Mouse (Mus musculus): ENCODE data around the gene Rab9. TPM values are rescaled to one million over a fixed set of nuclear protein-coding genes. Genes with fewer than 3 reads are reported as not detected.

Gene Rab9
- polyA plus RNA-seq, 1 experiment from 2014 or later = 46.2 TPM

DNA sequence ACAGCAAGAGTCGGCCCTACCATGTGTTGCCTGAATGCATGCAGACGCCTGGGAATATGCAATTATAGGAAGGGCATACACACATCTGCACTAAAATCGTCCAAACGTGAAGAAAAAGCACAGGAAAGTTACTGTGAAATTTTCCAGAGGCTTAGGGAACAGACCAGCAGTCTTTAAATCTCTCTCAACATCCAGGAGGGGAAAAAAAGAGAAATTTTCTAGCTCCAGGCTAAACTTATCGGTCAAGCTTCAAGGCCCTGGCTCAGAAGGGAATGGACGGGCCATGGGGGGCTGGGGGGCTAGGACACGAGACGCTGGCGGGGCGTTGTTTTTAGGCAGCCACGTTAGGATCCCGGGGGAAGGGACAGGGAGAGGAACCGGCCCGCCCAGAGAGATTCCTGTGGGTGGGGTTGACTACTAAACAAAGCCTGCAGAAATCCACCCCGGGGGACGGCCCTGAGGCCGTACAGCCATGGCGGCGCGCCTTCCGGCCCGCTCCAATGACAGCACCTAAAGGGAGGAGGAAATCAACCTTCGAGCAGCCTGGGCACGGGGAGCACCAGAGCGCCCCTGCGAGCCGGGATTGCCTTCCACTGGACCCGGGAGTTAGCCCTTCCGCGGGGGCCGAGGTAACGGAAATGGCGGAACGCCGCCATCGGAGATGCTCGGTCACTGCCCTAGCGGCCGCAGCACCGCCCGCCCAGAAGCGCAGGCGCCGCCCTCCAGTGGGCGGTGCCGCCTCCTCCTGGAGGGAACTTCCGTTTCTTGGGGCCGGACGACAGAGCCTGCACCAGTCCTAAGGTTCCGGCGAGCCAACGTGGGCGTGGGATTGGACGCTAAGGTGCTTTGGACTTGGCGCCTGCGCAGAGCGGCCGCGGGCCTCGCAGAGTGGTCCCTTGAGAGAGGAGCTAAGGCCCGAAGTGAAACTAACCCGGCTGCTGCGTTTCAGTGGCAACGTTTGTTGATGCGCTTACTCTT, 30.4 kb upstream of the Rab9 start:
- no peaks in the 10 kb centered on the region for H3K9me3 ChIP-seq (ENCODE audit: low read length)
- H3K4me3 ChIP-seq (ENCODE audit: low read length) = peak overlapping the region; percentile 63
- H3K4me1 ChIP-seq (ENCODE audit: insufficient read depth, low read length) = 0 out of 2 replicates have a peak, but pooled peaks cover 3% of the 10 kb centered on the region
- peak overlapping the region; percentile 79 for H3K9ac ChIP-seq (replicated peaks; ENCODE audit: low read length)
- no peaks in the 10 kb centered on the region for H3K36me3 ChIP-seq (ENCODE audit: insufficient read depth, low read length)
- WGBS = 26% methylated on average over 61 of the region's 65 CpGs
- peak overlapping the region; percentile 53 for H3K4me2 ChIP-seq (replicated peaks; ENCODE audit: low read depth, low read length)
- H3K27ac ChIP-seq (ENCODE audit: low read length) = peak overlapping the region; percentile 99
- ATAC-seq (ENCODE audit: low FRiP score, low TSS enrichment) = peak; percentile 99
- peaks cover 3% of the 10 kb centered on the region; the same call in 1 of the 2 replicates for H3K27me3 ChIP-seq (ENCODE audit: insufficient read depth, low read length)

DNA sequence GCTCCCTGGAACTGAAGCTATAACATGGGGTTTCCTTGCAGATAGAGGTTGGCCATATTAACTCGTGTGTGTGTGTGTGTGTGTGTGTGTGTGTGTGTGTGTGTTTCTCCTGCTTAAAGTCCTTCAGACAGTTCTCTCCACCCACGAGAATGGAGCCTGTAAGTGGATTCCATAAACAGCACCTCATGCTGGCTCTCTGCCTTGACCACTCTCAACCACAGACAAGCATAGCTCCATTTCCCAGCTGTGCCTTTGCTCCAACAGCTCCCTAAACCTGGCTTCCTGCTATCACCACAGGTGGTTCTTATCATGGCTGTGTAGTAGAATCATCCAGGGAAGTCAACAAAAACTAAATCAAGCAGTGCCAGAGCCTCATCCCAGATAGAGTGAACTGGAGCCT, 24.8 kb upstream of the Rab9 start:
- WGBS = 52% methylated on average over 2 of the region's 2 CpGs
- Histone ChIP-seq H3K4me1 (ENCODE audit: insufficient read depth, low read length) (no peaks in the 10 kb centered on the region), H3K27ac (ENCODE audit: low read length) (no peak overlapping the region), H3K4me3 (ENCODE audit: low read length) (no peak overlapping the region), H3K36me3 (ENCODE audit: insufficient read depth, low read length) (0 out of 2 replicates have a peak, but pooled peaks cover 4% of the 10 kb centered on the region), H3K9me3 (ENCODE audit: low read length) (no peaks in the 10 kb centered on the region), H3K27me3 (ENCODE audit: insufficient read depth, low read length) (peaks cover 7% of the 10 kb centered on the region; the same call in 1 of the 2 replicates), H3K4me2 (replicated peaks; ENCODE audit: low read depth, low read length) (no peak overlapping the region), H3K9ac (replicated peaks; ENCODE audit: low read length) (no peak overlapping the region)
- no peak for ATAC-seq (ENCODE audit: low FRiP score, low TSS enrichment)

DNA sequence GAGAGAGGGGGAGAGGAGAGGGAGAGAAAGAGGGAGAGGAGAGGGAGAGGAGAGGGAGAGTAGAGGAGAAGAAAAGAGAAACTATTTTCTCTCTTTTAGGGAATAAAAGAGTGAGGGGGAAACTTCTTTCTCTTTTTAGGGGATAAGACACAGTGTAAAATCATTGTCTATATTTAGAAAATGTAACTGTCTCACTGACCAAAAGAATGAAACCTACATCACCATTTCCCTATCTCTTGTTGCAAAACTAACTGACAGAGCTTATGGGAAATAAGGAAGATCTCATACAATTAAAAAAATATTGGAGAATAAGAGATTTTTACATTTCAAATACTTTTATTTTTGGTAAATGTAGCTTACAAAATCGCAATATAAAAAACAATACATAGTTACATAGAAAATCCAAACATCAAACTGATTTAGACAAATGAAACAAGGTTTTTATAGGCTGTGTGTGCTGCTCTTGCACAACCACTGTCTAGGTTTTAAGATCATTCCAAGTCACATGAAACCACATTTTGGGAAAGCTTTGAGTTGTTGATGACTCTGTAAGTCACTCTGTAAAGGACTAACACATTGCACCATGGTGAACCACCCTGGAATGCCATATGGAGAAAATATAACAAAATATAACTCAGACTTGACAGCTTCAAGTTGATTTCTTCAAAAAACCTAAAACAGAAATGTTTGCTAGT, 20.0 kb upstream of the Rab9 start:
- Histone ChIP-seq H3K27ac (ENCODE audit: low read length) (no peak overlapping the region), H3K9me3 (ENCODE audit: low read length) (no peaks in the 10 kb centered on the region), H3K4me2 (replicated peaks; ENCODE audit: low read depth, low read length) (no peak overlapping the region), H3K36me3 (ENCODE audit: insufficient read depth, low read length) (0 out of 2 replicates have a peak, but pooled peaks cover 4% of the 10 kb centered on the region), H3K4me3 (ENCODE audit: low read length) (no peak overlapping the region), H3K4me1 (ENCODE audit: insufficient read depth, low read length) (no peaks in the 10 kb centered on the region), H3K9ac (replicated peaks; ENCODE audit: low read length) (no peak overlapping the region), H3K27me3 (ENCODE audit: insufficient read depth, low read length) (0 out of 2 replicates have a peak, but pooled peaks cover 4% of the 10 kb centered on the region)
- WGBS = 67% methylated on average over 1 of the region's 1 CpGs
- ATAC-seq (ENCODE audit: low FRiP score, low TSS enrichment) = no peak

DNA sequence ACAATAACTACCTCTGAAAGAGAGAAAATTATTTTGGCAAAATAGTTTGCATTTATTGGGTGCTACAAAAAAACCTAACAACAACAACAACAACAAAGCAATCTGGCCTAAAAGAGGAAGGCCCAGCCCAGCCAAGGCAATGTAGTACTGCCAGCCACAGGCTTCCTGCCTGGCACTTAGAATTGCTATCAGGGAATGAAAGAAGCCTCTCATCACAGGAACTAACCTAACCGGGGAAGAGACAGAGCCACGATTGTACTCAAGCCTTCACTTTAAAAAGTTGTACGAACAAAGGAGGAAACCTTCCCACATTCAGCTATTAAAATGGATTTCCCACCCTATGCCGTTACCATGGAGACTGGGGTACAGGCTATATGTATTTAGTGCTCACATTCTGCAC, 18.1 kb upstream of the Rab9 start:
- H3K4me2 ChIP-seq (replicated peaks; ENCODE audit: low read depth, low read length) = no peak overlapping the region
- H3K9me3 ChIP-seq (ENCODE audit: low read length) = no peaks in the 10 kb centered on the region
- H3K27me3 ChIP-seq (ENCODE audit: insufficient read depth, low read length) = 0 out of 2 replicates have a peak, but pooled peaks cover 4% of the 10 kb centered on the region
- H3K27ac ChIP-seq (ENCODE audit: low read length) = no peak overlapping the region
- H3K36me3 ChIP-seq (ENCODE audit: insufficient read depth, low read length) = no peaks in the 10 kb centered on the region
- H3K9ac ChIP-seq (replicated peaks; ENCODE audit: low read length) = no peak overlapping the region
- ATAC-seq (ENCODE audit: low FRiP score, low TSS enrichment) = no peak
- no peak overlapping the region for H3K4me3 ChIP-seq (ENCODE audit: low read length)
- 71% methylated on average over 4 of the region's 4 CpGs for WGBS
- no peaks in the 10 kb centered on the region for H3K4me1 ChIP-seq (ENCODE audit: insufficient read depth, low read length)

DNA sequence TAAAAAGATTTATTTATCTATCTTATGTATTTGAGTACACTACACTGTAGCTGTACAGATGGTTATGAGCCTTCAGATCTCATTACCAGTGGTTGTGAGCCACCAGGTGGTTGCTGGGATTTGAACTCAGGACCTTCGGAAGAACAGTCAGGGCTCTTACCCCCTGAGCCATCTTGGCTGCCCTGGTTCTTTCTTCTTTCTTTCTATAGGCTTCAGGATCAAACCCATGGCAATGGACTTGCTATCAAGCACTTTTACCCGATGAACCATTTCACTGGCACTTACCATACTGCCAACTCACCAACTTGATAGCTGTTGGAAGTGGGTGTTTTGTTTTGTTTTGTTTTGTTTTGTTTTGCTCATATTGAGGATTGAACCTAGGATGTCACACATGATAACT, 15.4 kb upstream of the Rab9 start:
- H3K4me1 ChIP-seq (ENCODE audit: insufficient read depth, low read length) = no peaks in the 10 kb centered on the region
- no peak for ATAC-seq (ENCODE audit: low FRiP score, low TSS enrichment)
- no peaks in the 10 kb centered on the region for H3K36me3 ChIP-seq (ENCODE audit: insufficient read depth, low read length)
- H3K4me2 ChIP-seq (replicated peaks; ENCODE audit: low read depth, low read length) = no peak overlapping the region
- no peak overlapping the region for H3K9ac ChIP-seq (replicated peaks; ENCODE audit: low read length)
- 93% methylated on average over 2 of the region's 2 CpGs for WGBS
- no peaks in the 10 kb centered on the region for H3K9me3 ChIP-seq (ENCODE audit: low read length)
- H3K4me3 ChIP-seq (ENCODE audit: low read length) = no peak overlapping the region
- no peak overlapping the region for H3K27ac ChIP-seq (ENCODE audit: low read length)
- H3K27me3 ChIP-seq (ENCODE audit: insufficient read depth, low read length) = no peaks in the 10 kb centered on the region

DNA sequence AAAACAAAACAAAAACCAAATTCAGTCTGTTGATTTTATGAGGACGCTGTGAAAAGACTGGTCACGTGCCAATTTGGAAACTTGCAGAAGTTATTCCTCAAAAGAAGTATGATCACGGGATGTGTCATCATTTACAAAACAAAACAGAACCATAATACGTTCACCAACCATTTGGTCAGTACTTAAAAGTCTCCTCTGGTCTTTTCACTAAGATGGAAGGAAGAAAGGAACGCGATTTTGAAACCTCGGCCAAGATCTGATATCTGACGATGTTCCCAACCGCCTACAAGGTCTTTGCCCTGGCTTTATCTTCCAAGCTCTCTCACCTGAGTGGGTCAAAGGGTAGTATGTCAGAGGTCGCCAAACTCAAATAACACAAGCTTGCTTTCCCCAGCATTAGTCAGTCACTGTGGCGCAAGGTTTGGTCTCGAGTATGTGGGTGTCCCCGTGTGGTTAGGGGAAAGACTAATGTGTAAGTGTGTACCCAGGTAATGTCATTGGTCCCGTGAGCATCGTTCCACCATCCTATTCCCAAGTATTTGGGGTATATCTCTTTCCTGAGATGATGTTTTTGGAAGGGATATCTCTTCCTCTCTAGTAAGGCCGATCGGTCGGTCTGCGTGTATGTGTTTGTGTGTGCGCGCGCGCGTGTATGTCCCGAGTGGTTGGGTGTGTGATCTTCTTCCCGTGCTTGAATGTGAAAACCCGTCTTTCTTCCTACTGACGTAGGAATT, 869 bp downstream of the Rab9 start:
- H3K27me3 ChIP-seq (ENCODE audit: insufficient read depth, low read length) = peaks cover 3% of the 10 kb centered on the region; the same call in 1 of the 2 replicates
- H3K4me3 ChIP-seq (ENCODE audit: low read length) = peak overlapping the region; percentile 66
- H3K9ac ChIP-seq (replicated peaks; ENCODE audit: low read length) = peak overlapping the region; percentile 81
- ATAC-seq (ENCODE audit: low FRiP score, low TSS enrichment) = peak; percentile 39; the same call in 1 of the 2 replicates
- WGBS = 28% methylated on average over 28 of the region's 28 CpGs
- H3K9me3 ChIP-seq (ENCODE audit: low read length) = no peaks in the 10 kb centered on the region
- H3K4me1 ChIP-seq (ENCODE audit: insufficient read depth, low read length) = no peaks in the 10 kb centered on the region; the same call in 1 of the 2 replicates
- peak overlapping the region; percentile 84 for H3K27ac ChIP-seq (ENCODE audit: low read length)
- H3K4me2 ChIP-seq (replicated peaks; ENCODE audit: low read depth, low read length) = peak overlapping the region; percentile 59
- H3K36me3 ChIP-seq (ENCODE audit: insufficient read depth, low read length) = no peaks in the 10 kb centered on the region

DNA sequence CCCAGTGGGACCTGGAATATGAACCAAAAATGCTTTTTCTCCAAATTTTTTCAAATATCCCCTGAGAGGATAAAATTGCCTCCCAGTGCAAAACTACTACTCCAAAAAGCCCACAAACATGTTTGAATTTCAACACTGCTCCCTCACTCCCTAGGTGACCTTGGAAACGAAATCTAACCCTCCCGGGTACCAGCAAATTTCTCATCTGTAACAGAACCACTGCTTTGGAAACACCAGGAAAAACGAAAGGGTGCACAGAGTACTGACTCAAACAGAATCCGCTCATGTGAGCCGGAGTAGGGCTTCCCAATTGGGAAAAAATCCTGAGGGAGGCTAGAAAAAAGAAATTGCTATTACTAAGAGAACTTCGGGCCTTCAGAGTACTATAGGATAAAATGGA, 2.3 kb downstream of the Rab9 start:
- Histone ChIP-seq H3K27me3 (ENCODE audit: insufficient read depth, low read length) (peaks cover 6% of the 10 kb centered on the region; the same call in 1 of the 2 replicates), H3K4me3 (ENCODE audit: low read length) (peak overlapping the region; percentile 66; the same call in 1 of the 2 replicates), H3K36me3 (ENCODE audit: insufficient read depth, low read length) (no peaks in the 10 kb centered on the region), H3K9me3 (ENCODE audit: low read length) (no peaks in the 10 kb centered on the region), H3K27ac (ENCODE audit: low read length) (no peak overlapping the region), H3K9ac (replicated peaks; ENCODE audit: low read length) (0 out of 2 replicates have a peak overlapping the region, but pooled peaks have one; percentile 38), H3K4me1 (ENCODE audit: insufficient read depth, low read length) (no peaks in the 10 kb centered on the region; the same call in 1 of the 2 replicates), H3K4me2 (replicated peaks; ENCODE audit: low read depth, low read length) (peak overlapping the region; percentile 59)
- no peak for ATAC-seq (ENCODE audit: low FRiP score, low TSS enrichment)
- WGBS = 50% methylated on average over 6 of the region's 6 CpGs

DNA sequence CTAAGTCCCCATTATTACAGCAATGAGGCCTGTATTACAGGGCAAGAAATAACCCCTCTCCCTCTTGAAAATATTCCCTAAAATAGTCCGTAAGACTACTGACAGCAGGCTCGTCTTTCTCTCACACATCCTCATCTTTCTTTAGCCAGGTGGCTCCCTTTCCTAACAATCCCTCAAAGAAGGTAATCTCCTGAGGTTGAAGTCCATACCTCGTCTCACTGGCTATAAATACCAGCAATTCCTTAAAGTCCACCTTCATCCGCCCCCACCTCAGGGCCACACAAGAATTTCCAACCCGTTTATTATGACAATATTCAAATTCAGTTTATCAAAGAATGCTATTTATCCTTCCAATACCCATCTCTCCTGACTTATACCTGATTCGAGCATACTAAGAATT, 7.1 kb downstream of the Rab9 start:
- ATAC-seq (ENCODE audit: low FRiP score, low TSS enrichment) = no peak
- H3K36me3 ChIP-seq (ENCODE audit: insufficient read depth, low read length) = no peaks in the 10 kb centered on the region
- H3K27me3 ChIP-seq (ENCODE audit: insufficient read depth, low read length) = peaks cover 12% of the 10 kb centered on the region; the same call in 1 of the 2 replicates
- no peak overlapping the region for H3K4me3 ChIP-seq (ENCODE audit: low read length)
- H3K27ac ChIP-seq (ENCODE audit: low read length) = no peak overlapping the region
- H3K4me1 ChIP-seq (ENCODE audit: insufficient read depth, low read length) = no peaks in the 10 kb centered on the region; the same call in 1 of the 2 replicates
- no peaks in the 10 kb centered on the region for H3K9me3 ChIP-seq (ENCODE audit: low read length)
- 77% methylated on average over 6 of the region's 6 CpGs for WGBS
- no peak overlapping the region for H3K9ac ChIP-seq (replicated peaks; ENCODE audit: low read length)
- no peak overlapping the region for H3K4me2 ChIP-seq (replicated peaks; ENCODE audit: low read depth, low read length)

DNA sequence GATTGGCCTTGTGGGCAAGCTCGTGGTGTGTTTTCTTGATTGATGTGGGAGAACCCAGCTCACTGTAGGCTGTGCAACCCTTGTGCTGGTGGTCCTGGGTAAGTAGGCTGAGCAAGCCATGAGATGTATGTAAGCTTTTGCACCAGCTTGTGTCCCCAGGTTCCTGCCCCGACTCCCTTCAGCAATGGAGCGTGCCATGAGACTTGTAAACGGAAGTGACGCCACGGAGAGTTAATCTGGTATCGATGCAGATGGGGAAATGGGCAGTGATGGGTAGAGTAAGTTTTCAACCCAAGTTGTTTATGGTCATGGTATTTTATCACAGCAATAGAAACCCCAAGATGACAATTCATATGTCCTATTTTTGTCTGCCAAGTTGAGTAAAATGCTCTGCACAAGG, 11.3 kb downstream of the Rab9 start:
- Histone ChIP-seq H3K27ac (ENCODE audit: low read length) (no peak overlapping the region), H3K4me3 (ENCODE audit: low read length) (no peak overlapping the region), H3K9ac (replicated peaks; ENCODE audit: low read length) (no peak overlapping the region), H3K36me3 (ENCODE audit: insufficient read depth, low read length) (no peaks in the 10 kb centered on the region), H3K4me2 (replicated peaks; ENCODE audit: low read depth, low read length) (no peak overlapping the region), H3K27me3 (ENCODE audit: insufficient read depth, low read length) (peaks cover 5% of the 10 kb centered on the region; the same call in 1 of the 2 replicates), H3K4me1 (ENCODE audit: insufficient read depth, low read length) (no peaks in the 10 kb centered on the region), H3K9me3 (ENCODE audit: low read length) (no peaks in the 10 kb centered on the region)
- 91% methylated on average over 7 of the region's 7 CpGs for WGBS
- no peak for ATAC-seq (ENCODE audit: low FRiP score, low TSS enrichment)

Data from kidney, embryonic 16.5 days (tissue).